Mouse (Mus musculus) kidney, adult 11 months (tissue): Measurements from ENCODE around the gene Spc24.
"Not testable (repeated sequence)": the region's sequence is repeated elsewhere in the genome, so short reads cannot be mapped to it uniquely, and the experiment has no call there.

Source experiments
- DNase-seq: peaks from one replicate; pipeline ENCODE4 v3.0.0; 2022

Gene Spc24

GRCm38 (mm10) chr9:21760155-21761088 is at the start of gene Spc24:
Gene Spc24 (minus strand): TSS chr9:21760303.
- peak; percentile 96 for DNase-seq

GRCm38 (mm10) chr9:21808561-21808960 is 48.5 kb upstream of the Spc24 start:
- no peak for DNase-seq

- DNase-seq, result no peak
Measured at GRCm38 (mm10) chr9:21806976-21807375, 46.9 kb upstream of the Spc24 start.

- DNase-seq, result no peak
Measured at GRCm38 (mm10) chr9:21806363-21806762, 46.3 kb upstream of the Spc24 start.

- DNase-seq, result peak; percentile 57
Measured at GRCm38 (mm10) chr9:21803986-21804644, 44.0 kb upstream of the Spc24 start.

- DNase-seq, result no peak
Measured at GRCm38 (mm10) chr9:21801591-21801990, 41.5 kb upstream of the Spc24 start.

- no peak for DNase-seq
Measured at GRCm38 (mm10) chr9:21801121-21801520, 41.0 kb upstream of the Spc24 start.

- DNase-seq, result no peak
Measured at GRCm38 (mm10) chr9:21799010-21799350, 38.9 kb upstream of the Spc24 start.

GRCm38 (mm10) chr9:21798345-21799009 is 38.4 kb upstream of the Spc24 start, which contains the start of gene Kank2:
Gene Kank2 (minus strand): TSS chr9:21798744.
- peak; percentile 84 for DNase-seq

- peak; percentile 54 for DNase-seq
Measured at GRCm38 (mm10) chr9:21797921-21798344, 37.8 kb upstream of the Spc24 start.

GRCm38 (mm10) chr9:21796919-21797318 is 36.8 kb upstream of the Spc24 start:
- DNase-seq, result no peak

GRCm38 (mm10) chr9:21796259-21796658 is 36.2 kb upstream of the Spc24 start:
- peak; percentile 27 for DNase-seq

GRCm38 (mm10) chr9:21795579-21795978 is 35.5 kb upstream of the Spc24 start:
- no peak for DNase-seq

- DNase-seq, result no peak
Measured at GRCm38 (mm10) chr9:21794925-21795324, 34.8 kb upstream of the Spc24 start.

- no peak for DNase-seq
Measured at GRCm38 (mm10) chr9:21794344-21794834, 34.3 kb upstream of the Spc24 start.

- not testable (repeated sequence) for DNase-seq
Measured at GRCm38 (mm10) chr9:21793507-21793906, 33.4 kb upstream of the Spc24 start.

- peak; percentile 38 for DNase-seq
Measured at GRCm38 (mm10) chr9:21792644-21793043, 32.5 kb upstream of the Spc24 start.

- peak; percentile 52 for DNase-seq
Measured at GRCm38 (mm10) chr9:21791861-21792260, 31.8 kb upstream of the Spc24 start.

GRCm38 (mm10) chr9:21788234-21788633 is 28.1 kb upstream of the Spc24 start:
- DNase-seq, result no peak

GRCm38 (mm10) chr9:21787654-21788053 is 27.6 kb upstream of the Spc24 start:
- no peak for DNase-seq

GRCm38 (mm10) chr9:21786906-21787305 is 26.8 kb upstream of the Spc24 start:
- no peak for DNase-seq

- not testable (repeated sequence) for DNase-seq
Measured at GRCm38 (mm10) chr9:21786309-21786708, 26.2 kb upstream of the Spc24 start.
